32 mouse cellular contexts compared by ENCODE assay signal in genomic region chr1:174788617-174789016, GRCm38 (mm10).
"Had no signal": no experiment of that assay in that cellular context is flagged by ENCODE, and none has a peak within 500 bp of the region (broad histone marks: within the 10 kb centered on the region; RNA-seq: fewer than 3 reads in every experiment).

No protein-coding gene starts in this region.

- H3K4me2 ChIP-seq: limb, embryonic 12.5 days; limb, embryonic 13.5 days; limb, embryonic 15.5 days; liver, embryonic 11.5 days; liver, embryonic 12.5 days; liver, embryonic 13.5 days; liver, embryonic 15.5 days; lung, embryonic 14.5 days; lung, embryonic 15.5 days; midbrain, embryonic 11.5 days; midbrain, embryonic 12.5 days; midbrain, embryonic 13.5 days; midbrain, embryonic 15.5 days; neural tube, embryonic 12.5 days had no signal

- ATAC-seq: liver, embryonic 12.5 days; liver, postnatal 0 days; lung, postnatal 0 days; midbrain, embryonic 13.5 days; midbrain, embryonic 15.5 days; midbrain, embryonic 16.5 days had no signal

- H3K4me3 ChIP-seq: limb, embryonic 10.5 days; limb, embryonic 12.5 days; limb, embryonic 13.5 days; limb, embryonic 15.5 days; liver, embryonic 12.5 days; liver, embryonic 13.5 days; liver, embryonic 15.5 days; lung, embryonic 15.5 days; megakaryocyte, embryonic 14.5 days; midbrain, embryonic 10.5 days; midbrain, embryonic 12.5 days; midbrain, embryonic 13.5 days; midbrain, embryonic 15.5 days; myocyte; neural tube, embryonic 12.5 days had no signal

- DNase-seq: left cerebral cortex, postnatal 4 days; liver; liver, embryonic 13.5 days; liver, postnatal 0 days; lung, adult 18-20 months; lung, adult 2 months; lung, embryonic 14.5 days; lung, postnatal 10 days; lung, postnatal 14 days; lung, postnatal 36 days; lung, postnatal 4 days; midbrain, embryonic 14.5 days had no signal

- H3K27me3 ChIP-seq: limb, embryonic 12.5 days; limb, embryonic 13.5 days; limb, embryonic 15.5 days; liver, embryonic 12.5 days; liver, embryonic 13.5 days; liver, embryonic 15.5 days; lung, embryonic 15.5 days; megakaryocyte, embryonic 14.5 days; midbrain, embryonic 12.5 days; midbrain, embryonic 13.5 days; midbrain, embryonic 15.5 days; neural tube, embryonic 12.5 days had no signal

- H3K27ac ChIP-seq: limb, embryonic 10.5 days; limb, embryonic 12.5 days; limb, embryonic 13.5 days; limb, embryonic 15.5 days; liver, embryonic 12.5 days; liver, embryonic 13.5 days; liver, embryonic 14.5 days; liver, embryonic 15.5 days; lung, embryonic 15.5 days; macrophage; midbrain, embryonic 10.5 days; midbrain, embryonic 12.5 days; midbrain, embryonic 13.5 days; midbrain, embryonic 15.5 days; neural tube, embryonic 12.5 days had no signal

- H3K9me3 ChIP-seq: limb, embryonic 10.5 days; limb, embryonic 12.5 days; limb, embryonic 13.5 days; limb, embryonic 15.5 days; liver, embryonic 12.5 days; liver, embryonic 13.5 days; liver, embryonic 15.5 days; lung, embryonic 15.5 days; megakaryocyte, embryonic 14.5 days; midbrain, embryonic 10.5 days; midbrain, embryonic 12.5 days; midbrain, embryonic 13.5 days; midbrain, embryonic 15.5 days; neural tube, embryonic 12.5 days had no signal

- H3K4me1 ChIP-seq: limb, embryonic 10.5 days; limb, embryonic 12.5 days; limb, embryonic 13.5 days; limb, embryonic 15.5 days; liver, embryonic 12.5 days; liver, embryonic 13.5 days; liver, embryonic 15.5 days; lung, embryonic 15.5 days; megakaryocyte, embryonic 14.5 days; midbrain, embryonic 10.5 days; midbrain, embryonic 12.5 days; midbrain, embryonic 13.5 days; midbrain, embryonic 15.5 days; neural tube, embryonic 12.5 days had no signal

- H3K9ac ChIP-seq: limb, embryonic 12.5 days; limb, embryonic 13.5 days; limb, embryonic 15.5 days; liver, embryonic 12.5 days; liver, embryonic 13.5 days; liver, embryonic 14.5 days; liver, embryonic 15.5 days; liver, postnatal 0 days; lung, embryonic 14.5 days; lung, embryonic 15.5 days; midbrain, embryonic 12.5 days; midbrain, embryonic 13.5 days; midbrain, embryonic 15.5 days; neural tube, embryonic 12.5 days had no signal

- H3K36me3 ChIP-seq: limb, embryonic 10.5 days; limb, embryonic 12.5 days; limb, embryonic 13.5 days; limb, embryonic 15.5 days; liver, embryonic 12.5 days; liver, embryonic 13.5 days; liver, embryonic 15.5 days; lung, embryonic 15.5 days; midbrain, embryonic 12.5 days; midbrain, embryonic 15.5 days had no signal
